Mouse (Mus musculus) embryonic facial prominence, embryonic 10.5 days (tissue): ENCODE results near the gene Fkbp7. TPM values are rescaled to one million over a fixed set of nuclear protein-coding genes. Genes with fewer than 3 reads are reported as not detected.
"Not testable (repeated sequence)": the region's sequence is repeated elsewhere in the genome, so short reads cannot be mapped to it uniquely, and the experiment has no call there.

ENCODE experiments used
- DNase-seq: peaks from one replicate; pipeline ENCODE4 v3.0.0-alpha.2; 2017; ENCODE audit warnings: low spot score
- H3K27ac ChIP-seq: fragments of 300-500 bp; sonication (generic); replicated peaks from 2 replicates; pipeline ENCODE4 v1.5.1; 2016; ENCODE audit warnings: mild to moderate bottlenecking
- H3K27me3 ChIP-seq: fragments of 300-500 bp; sonication (generic); replicated peaks from 2 replicates; pipeline ENCODE4 v1.6.1; 2016; ENCODE audit warnings: low read depth, mild to moderate bottlenecking; ENCODE audit not compliant: poor library complexity, severe bottlenecking
- H3K36me3 ChIP-seq: fragments of 300-500 bp; sonication (generic); replicated peaks from 2 replicates; pipeline ENCODE4 v1.6.1; 2016; ENCODE audit warnings: mild to moderate bottlenecking, moderate library complexity
- H3K4me1 ChIP-seq: fragments of 300-500 bp; sonication (generic); 2 replicates; pipeline ENCODE4 v1.6.1; 2016
- H3K4me3 ChIP-seq: fragments of 300-500 bp; sonication (generic); 2 replicates; pipeline ENCODE4 v1.5.1; 2016; ENCODE audit warnings: mild to moderate bottlenecking, moderate library complexity
- H3K9me3 ChIP-seq: fragments of 300-500 bp; sonication (generic); 2 replicates; pipeline ENCODE4 v1.6.1; 2016; ENCODE audit warnings: mild to moderate bottlenecking
- WGBS: fragments of 180-500 bp; shearing (Covaris S2); methylation state at CpG from one replicate; pipeline ENCODE4 v1.1.7; 2016; 5-methylcytosine and 5-hydroxymethylcytosine counted together
- polyA plus RNA-seq: library from polyadenylated mRNA; unstranded; fragments of >200 nt; fragmentation: Nextera tagmentation; extraction: Ambion mirVana; gene quantifications from 2 replicates; pipeline ENCODE4 v1.2.1, GENCODE M21; 2016

The Fkbp7 gene
- polyA plus RNA-seq, 1 experiment from 2014 or later = 24.6 TPM

DNA sequence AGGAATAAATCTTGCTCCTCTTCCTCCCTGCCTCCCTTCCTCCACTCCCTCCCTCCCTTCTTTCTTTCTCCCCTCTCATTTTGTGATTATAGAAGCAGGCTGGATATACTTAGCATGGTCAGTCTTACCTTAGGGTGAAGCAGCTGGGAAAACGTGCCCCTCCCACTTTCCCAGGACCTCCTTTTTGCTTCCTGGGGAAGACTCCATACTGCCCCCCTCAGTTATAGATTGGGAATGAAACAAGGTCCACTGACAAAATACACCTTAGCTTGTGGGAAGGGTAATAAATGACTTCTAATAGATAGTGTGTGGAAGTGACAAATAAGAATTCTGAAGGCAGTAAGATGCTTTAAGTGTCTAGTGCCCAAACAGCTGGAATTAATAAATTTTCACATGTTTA lies 16.9 kb downstream of the Fkbp7 start:
- WGBS = 10% methylated on average over 1 of the region's 1 CpGs

DNA sequence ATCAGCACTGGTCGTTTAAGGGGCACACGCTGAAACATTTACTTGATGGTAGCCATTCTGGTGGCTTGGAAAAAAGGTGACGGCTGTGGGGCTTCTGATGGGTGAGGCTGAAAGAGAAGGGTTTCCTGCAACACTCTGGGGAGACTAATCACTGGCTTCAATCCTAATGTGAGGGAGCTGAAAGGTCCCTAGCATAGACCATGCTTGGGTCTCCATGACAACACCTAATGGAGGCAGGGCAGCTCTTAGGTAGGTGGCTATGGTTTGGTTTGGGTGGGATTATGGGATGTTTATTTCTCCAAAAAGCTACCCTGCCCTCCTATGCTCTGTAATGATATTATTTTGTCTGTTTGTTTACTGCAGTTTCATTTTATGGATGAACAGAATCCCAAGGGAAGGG lies 17.5 kb downstream of the Fkbp7 start:
- no peak overlapping the region for H3K27ac ChIP-seq
- H3K27me3 ChIP-seq = no peaks in the 10 kb centered on the region
- H3K36me3 ChIP-seq = no peaks in the 10 kb centered on the region
- no peaks in the 10 kb centered on the region for H3K4me1 ChIP-seq
- DNase-seq = no peak
- no peak overlapping the region for H3K4me3 ChIP-seq
- WGBS = 81% methylated on average over 3 of the region's 3 CpGs
- H3K9me3 ChIP-seq = no peaks in the 10 kb centered on the region

More for the DNA sequence above, 16.9 kb downstream of the Fkbp7 start:
- Histone ChIP-seq H3K4me1 (no peaks in the 10 kb centered on the region), H3K36me3 (no peaks in the 10 kb centered on the region), H3K4me3 (no peak overlapping the region), H3K27ac (no peak overlapping the region), H3K27me3 (no peaks in the 10 kb centered on the region), H3K9me3 (no peaks in the 10 kb centered on the region)
- no peak for DNase-seq

DNA sequence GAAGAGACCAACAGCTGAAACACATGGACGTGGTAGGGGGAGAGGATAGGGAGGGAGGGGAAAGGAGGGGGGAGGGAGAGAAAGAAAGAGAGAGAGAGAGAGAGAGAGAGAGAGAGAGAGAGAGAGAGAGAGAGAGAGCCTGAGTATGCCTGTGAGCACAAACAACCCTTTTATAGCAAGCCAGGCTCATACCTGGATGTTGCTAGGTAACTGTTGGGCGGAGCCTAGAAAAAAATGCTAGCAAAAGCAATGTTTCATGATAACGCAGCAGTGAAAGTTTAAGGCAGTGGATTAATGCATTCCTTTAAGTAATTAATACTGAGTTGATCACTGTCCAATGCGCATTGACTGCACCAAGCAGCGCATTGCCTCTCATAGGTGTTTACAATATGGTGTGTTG lies 18.3 kb downstream of the Fkbp7 start:
- no peak overlapping the region for H3K4me3 ChIP-seq
- H3K27me3 ChIP-seq = no peaks in the 10 kb centered on the region
- H3K9me3 ChIP-seq = no peaks in the 10 kb centered on the region
- no peaks in the 10 kb centered on the region for H3K4me1 ChIP-seq
- no peak for DNase-seq
- WGBS = 87% methylated on average over 5 of the region's 5 CpGs
- no peak overlapping the region for H3K27ac ChIP-seq
- no peaks in the 10 kb centered on the region for H3K36me3 ChIP-seq

DNA sequence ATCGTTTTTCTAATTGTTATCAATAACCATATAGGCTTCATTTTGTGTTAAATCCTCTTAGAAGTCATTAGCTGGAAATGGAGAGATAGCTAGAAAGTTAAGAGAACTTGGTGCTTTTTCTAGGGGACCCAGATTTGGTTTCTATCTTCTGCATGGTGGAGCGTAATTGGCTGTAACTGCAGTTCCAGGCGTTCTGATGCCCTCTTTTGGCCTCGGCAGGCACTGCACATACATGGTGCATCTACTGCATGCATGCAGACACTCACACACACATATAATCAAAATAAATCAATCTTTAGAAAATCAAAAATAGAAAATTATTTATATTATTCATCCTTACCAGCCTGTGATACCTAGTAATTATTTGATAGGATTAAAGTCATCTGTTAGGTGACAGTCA lies 19.8 kb downstream of the Fkbp7 start:
- Histone ChIP-seq H3K9me3 (no peaks in the 10 kb centered on the region), H3K27ac (no peak overlapping the region), H3K36me3 (no peaks in the 10 kb centered on the region), H3K4me3 (no peak overlapping the region), H3K4me1 (peaks cover 8% of the 10 kb centered on the region), H3K27me3 (no peaks in the 10 kb centered on the region)
- no peak for DNase-seq
- WGBS = 93% methylated on average over 4 of the region's 4 CpGs

DNA sequence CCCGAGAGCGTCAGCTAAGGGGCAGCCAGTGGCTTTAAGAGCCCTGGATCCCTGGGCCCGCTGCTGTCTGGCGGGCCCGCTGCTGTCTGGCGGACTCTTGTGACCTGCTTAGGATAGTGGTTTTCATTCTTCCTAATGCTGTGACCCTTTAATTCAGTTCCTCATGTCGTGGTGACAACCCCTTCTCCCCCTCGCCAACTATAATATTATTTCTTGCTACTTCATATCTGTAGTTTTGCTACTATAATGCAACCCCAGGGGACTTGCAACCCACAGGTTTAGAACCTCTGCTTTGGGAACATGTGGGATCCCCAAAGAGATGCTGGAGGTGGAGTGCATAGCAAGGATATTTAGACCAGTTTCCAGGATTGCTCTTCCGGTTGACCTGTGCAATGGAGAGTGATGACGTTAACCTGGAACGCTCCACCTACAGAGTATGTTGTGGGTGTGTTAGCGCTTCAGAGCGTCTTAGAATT lies 24.2 kb downstream of the Fkbp7 start:
- DNase-seq = no peak
- Histone ChIP-seq H3K4me3 (peak overlapping the region; percentile 80), H3K4me1 (peaks cover 23% of the 10 kb centered on the region), H3K27me3 (no peaks in the 10 kb centered on the region), H3K27ac (peak overlapping the region; percentile 95), H3K9me3 (no peaks in the 10 kb centered on the region), H3K36me3 (peaks cover 17% of the 10 kb centered on the region)
- 29% methylated on average over 13 of the region's 13 CpGs for WGBS

DNA sequence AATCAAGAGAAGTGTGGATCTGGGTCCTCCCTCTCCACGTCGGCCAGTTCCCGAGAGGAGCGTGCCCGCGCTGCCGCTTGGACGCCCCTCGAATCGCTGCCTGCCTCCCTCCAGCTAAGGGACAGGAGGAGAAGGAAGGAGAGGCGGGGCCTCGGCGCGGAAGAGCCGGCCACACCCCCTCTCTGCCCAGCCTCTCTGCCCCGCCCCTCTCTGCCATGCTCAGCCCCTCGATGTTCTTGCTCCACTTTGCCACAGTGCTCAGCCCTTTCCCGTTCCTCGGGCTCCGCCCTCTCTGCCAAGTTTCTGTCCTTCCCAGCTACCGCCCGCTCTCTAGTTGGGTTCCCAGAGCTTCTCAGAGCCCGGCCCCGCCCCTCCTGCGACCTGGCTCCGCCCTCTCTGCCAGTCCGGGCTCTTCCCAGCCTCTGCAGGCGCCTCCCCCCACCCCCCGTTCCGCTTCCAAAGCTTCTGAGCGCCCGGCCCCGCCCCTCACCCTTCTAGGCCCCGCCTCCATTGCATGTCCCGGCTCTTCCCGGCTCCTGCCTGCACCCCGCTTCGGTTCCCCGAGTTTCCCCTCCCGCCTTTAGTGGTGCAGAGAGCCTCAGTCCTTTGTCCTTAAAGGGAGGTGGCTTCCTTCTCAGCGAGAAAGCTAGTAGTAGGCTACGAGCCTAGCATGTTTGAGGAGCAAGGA lies 24.9 kb downstream of the Fkbp7 start, which contains the start of the genes Prkra and Pjvk:
Gene Prkra, minus strand, starts transcription at position 133 of the 688 bp plus-strand sequence.
Gene Pjvk, plus strand, starts transcription at position 594 of the 688 bp plus-strand sequence.
- no peaks in the 10 kb centered on the region for H3K9me3 ChIP-seq
- H3K36me3 ChIP-seq = peaks cover 23% of the 10 kb centered on the region
- no peaks in the 10 kb centered on the region for H3K27me3 ChIP-seq
- under 1% methylated on average over 42 of the region's 42 CpGs for WGBS
- peak; percentile 100 for DNase-seq
- peaks cover 23% of the 10 kb centered on the region for H3K4me1 ChIP-seq
- peak within 1 kb of the TSS; percentile 80 for H3K4me3 ChIP-seq
- H3K27ac ChIP-seq = peak within 1 kb of the TSS; percentile 95

DNA sequence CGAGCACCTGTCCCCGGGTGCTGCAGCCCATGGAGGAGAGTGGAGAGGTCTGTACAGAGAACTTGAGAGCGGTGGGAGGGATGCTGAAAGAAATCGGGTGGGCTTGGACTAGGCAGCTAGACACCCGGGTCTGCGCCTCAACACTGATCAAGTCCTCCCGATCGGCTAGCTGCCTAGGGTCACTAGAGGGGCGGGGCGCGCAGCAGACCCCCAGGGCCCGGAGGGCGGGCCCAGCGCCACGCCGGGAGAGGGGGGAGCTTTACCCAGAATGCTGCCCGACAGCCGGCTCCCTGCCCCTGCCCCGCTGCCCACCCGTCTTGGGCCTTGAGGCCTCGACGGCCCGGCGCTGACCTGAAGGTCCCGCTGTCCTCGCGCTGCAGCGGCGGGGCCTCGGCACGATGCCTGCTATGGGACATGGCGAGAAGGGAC lies 25.5 kb downstream of the Fkbp7 start:
- Histone ChIP-seq H3K4me1 (peaks cover 23% of the 10 kb centered on the region), H3K27ac (peak overlapping the region; percentile 95), H3K9me3 (no peaks in the 10 kb centered on the region), H3K4me3 (peak overlapping the region; percentile 80), H3K36me3 (peaks cover 28% of the 10 kb centered on the region), H3K27me3 (no peaks in the 10 kb centered on the region)
- WGBS = under 1% methylated on average over 32 of the region's 32 CpGs
- DNase-seq = peak; percentile 79

DNA sequence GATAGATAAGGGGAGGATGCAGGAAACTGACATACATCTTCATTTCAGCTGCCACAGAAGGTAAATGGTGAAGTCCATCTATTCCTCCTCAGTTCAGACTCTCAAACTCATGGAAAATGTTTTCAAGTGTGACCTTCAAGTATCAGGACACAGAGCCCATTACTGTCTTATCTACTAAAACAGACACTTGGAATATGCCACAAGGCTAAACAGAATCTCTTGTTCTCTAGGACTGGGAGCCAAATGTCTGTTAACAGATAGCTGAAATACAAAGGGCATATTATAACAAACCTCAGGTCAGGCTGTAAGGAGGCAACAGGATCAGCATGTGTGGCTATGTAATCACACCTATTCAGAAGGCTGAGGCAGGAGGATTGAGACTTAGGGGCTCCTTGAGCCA lies 29.1 kb downstream of the Fkbp7 start:
- H3K27me3 ChIP-seq = no peaks in the 10 kb centered on the region
- peaks cover 20% of the 10 kb centered on the region for H3K4me1 ChIP-seq
- no peak overlapping the region for H3K4me3 ChIP-seq
- DNase-seq = no peak
- no peak overlapping the region for H3K27ac ChIP-seq
- H3K36me3 ChIP-seq = peaks cover 65% of the 10 kb centered on the region
- no peaks in the 10 kb centered on the region for H3K9me3 ChIP-seq

DNA sequence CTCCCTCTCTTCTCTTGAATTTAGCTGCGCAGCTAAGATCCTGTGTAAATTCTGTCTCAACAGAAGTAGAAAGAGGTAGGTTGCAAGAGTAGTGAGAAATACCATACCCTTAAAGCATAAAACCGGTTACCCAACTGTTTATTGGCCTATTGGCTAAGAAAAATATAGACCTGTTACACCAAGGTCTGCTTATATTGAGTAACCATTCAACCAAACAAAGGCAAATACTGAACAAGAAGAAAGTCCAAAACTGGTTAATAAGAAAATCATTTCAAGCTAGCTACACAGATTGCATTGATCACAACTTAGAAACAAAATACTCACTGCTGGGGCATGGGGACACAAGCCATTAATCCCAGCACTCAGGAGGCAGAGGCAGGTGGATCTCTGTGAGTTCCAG lies 33.3 kb downstream of the Fkbp7 start:
- H3K4me1 ChIP-seq = no peaks in the 10 kb centered on the region
- no peaks in the 10 kb centered on the region for H3K9me3 ChIP-seq
- WGBS = 95% methylated on average over 2 of the region's 2 CpGs
- no peak overlapping the region for H3K27ac ChIP-seq
- H3K27me3 ChIP-seq = no peaks in the 10 kb centered on the region
- no peak overlapping the region for H3K4me3 ChIP-seq
- DNase-seq = no peak
- H3K36me3 ChIP-seq = peaks cover 97% of the 10 kb centered on the region

DNA sequence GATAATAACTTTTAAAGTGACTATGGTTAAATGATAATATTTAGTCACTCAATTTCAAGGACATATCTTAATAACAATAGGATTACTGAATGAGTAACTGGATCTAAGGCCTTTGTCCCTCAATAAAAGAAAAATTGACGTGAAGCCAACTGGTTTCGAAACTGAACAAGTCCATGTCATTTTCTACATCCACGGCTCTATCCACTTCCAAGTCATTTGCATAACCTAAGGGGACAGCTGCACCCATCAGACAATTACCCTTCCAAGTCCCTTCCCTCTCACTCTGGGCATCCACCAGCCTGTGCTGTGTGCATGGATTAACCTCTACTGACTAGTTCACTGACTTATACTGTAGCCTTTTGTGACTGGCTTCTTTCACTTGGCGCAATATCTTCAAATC lies 41.3 kb downstream of the Fkbp7 start:
- no peak overlapping the region for H3K4me3 ChIP-seq
- H3K4me1 ChIP-seq = no peaks in the 10 kb centered on the region
- no peaks in the 10 kb centered on the region for H3K27me3 ChIP-seq
- H3K9me3 ChIP-seq = peaks cover 3% of the 10 kb centered on the region; the same call in 1 of the 2 replicates
- no peak for DNase-seq
- H3K27ac ChIP-seq = no peak overlapping the region
- 93% methylated on average over 4 of the region's 4 CpGs for WGBS
- peaks cover 99% of the 10 kb centered on the region for H3K36me3 ChIP-seq

DNA sequence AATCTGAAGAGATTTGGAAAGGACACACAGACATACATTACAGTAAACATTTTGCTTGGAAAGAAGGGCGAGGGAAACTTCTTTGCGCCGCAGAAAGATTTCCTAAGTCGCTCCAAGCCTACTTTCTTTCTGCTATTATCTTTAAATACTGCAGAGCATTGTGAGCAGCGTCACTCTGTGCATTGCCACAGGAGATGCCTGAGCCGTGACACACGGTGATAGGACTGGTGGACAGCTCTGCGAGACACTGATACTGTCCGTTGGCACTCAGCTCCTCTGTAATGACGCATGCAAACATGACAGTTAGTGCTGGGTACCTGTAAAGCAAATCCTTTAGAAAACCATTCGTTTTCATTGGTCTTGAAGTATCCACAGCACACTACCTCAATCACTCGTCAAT lies 42.6 kb downstream of the Fkbp7 start:
- H3K27ac ChIP-seq = no peak overlapping the region
- H3K4me1 ChIP-seq = no peaks in the 10 kb centered on the region
- H3K36me3 ChIP-seq = peaks cover 99% of the 10 kb centered on the region
- H3K27me3 ChIP-seq = no peaks in the 10 kb centered on the region
- peaks cover 13% of the 10 kb centered on the region for H3K9me3 ChIP-seq
- H3K4me3 ChIP-seq = no peak overlapping the region
- 95% methylated on average over 12 of the region's 12 CpGs for WGBS
- DNase-seq = no peak

DNA sequence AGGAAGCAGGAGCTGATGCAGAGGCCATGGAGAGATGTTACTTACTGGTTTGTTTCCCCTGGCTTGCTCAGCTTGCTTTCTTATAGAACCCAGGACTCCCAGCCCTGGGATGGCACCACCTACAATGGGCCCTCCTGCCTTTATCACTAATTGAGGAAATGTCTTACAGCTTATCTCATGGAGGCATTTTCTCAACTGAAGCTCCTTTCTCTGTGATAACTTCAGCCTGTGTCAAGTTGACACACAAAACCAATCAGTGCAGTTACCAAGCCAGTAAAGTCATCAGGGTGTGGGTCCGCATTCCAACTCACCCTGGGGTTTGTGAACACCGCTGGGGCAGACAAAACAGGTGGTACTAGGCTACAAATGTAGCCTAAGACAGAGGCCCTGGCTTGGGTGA lies 50.6 kb downstream of the Fkbp7 start:
- Histone ChIP-seq H3K9me3 (peaks cover 13% of the 10 kb centered on the region), H3K36me3 (peaks cover 50% of the 10 kb centered on the region)
- DNase-seq, H3K4me1 ChIP-seq, H3K4me3 ChIP-seq, H3K27me3 ChIP-seq, H3K27ac ChIP-seq: not testable (repeated sequence)
- 87% methylated on average over 2 of the region's 2 CpGs for WGBS

DNA sequence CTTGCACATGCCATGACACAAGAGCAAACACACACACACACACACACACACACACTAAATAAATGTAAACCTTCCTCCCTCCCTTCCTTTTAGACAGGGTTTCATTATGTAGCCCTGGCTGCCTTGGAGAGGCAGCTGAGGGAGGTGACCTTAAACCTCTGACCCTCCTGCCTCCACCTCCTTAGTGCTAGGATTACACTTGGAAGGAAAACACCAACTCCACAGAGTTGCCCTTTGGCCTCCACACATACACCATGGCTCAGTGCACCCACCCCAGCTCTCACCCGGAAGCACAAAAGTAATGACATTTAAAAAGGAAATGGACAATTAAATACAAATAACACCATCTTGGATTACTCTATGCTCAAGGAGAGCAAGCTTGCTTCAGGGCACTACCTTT lies 51.2 kb downstream of the Fkbp7 start:
- no peak overlapping the region for H3K27ac ChIP-seq
- peak; percentile 10 for DNase-seq
- WGBS = 32% methylated on average over 1 of the region's 1 CpGs
- peaks cover 12% of the 10 kb centered on the region for H3K9me3 ChIP-seq
- H3K27me3 ChIP-seq = no peaks in the 10 kb centered on the region
- H3K4me1 ChIP-seq = peaks cover 5% of the 10 kb centered on the region
- no peak overlapping the region for H3K4me3 ChIP-seq
- H3K36me3 ChIP-seq = peaks cover 44% of the 10 kb centered on the region
